Mouse (Mus musculus) heart, embryonic 12.5 days (tissue): ENCODE data around the gene Dach1. TPM values are rescaled to one million over a fixed set of nuclear protein-coding genes. Genes with fewer than 3 reads are reported as not detected.

ENCODE experiments used
- ATAC-seq: fragments of 200-750 bp; cut with Nextera tagmentation; 2 replicates; pipeline ENCODE4 v1.8.0; 2017; ENCODE audit warnings: moderate TSS enrichment, moderate library complexity; ENCODE audit not compliant: insufficient number of reproducible peaks, low FRiP score
- H3K27ac ChIP-seq: fragments of 300-500 bp; sonication (generic); 2 replicates; pipeline ENCODE4 v1.5.1; 2016; ENCODE audit warnings: mild to moderate bottlenecking, moderate library complexity; ENCODE audit not compliant: poor library complexity, severe bottlenecking
- H3K27me3 ChIP-seq: fragments of 300-500 bp; sonication (generic); replicated peaks from 2 replicates; pipeline ENCODE4 v1.6.1; 2016; ENCODE audit warnings: mild to moderate bottlenecking, moderate library complexity
- H3K36me3 ChIP-seq: fragments of 300-500 bp; sonication (generic); 2 replicates; pipeline ENCODE4 v1.6.1; 2016; ENCODE audit warnings: mild to moderate bottlenecking, moderate library complexity
- H3K4me1 ChIP-seq: fragments of 300-500 bp; sonication (generic); replicated peaks from 2 replicates; pipeline ENCODE4 v1.6.1; 2016; ENCODE audit warnings: mild to moderate bottlenecking
- H3K4me2 ChIP-seq: fragments of 300-500 bp; sonication (generic); 2 replicates; pipeline ENCODE4 v1.6.1; 2016; ENCODE audit warnings: mild to moderate bottlenecking, moderate library complexity
- H3K4me3 ChIP-seq: fragments of 300-500 bp; sonication (generic); 2 replicates; pipeline ENCODE4 v1.5.1; 2016; ENCODE audit warnings: mild to moderate bottlenecking
- H3K9ac ChIP-seq: fragments of 300-500 bp; sonication (generic); 2 replicates; pipeline ENCODE4 v1.6.1; 2016; ENCODE audit warnings: mild to moderate bottlenecking, moderate library complexity
- H3K9me3 ChIP-seq: fragments of 300-500 bp; sonication (generic); replicated peaks from 2 replicates; pipeline ENCODE4 v1.6.1; 2016; ENCODE audit warnings: mild to moderate bottlenecking, moderate library complexity
- WGBS: fragments of 180-500 bp; shearing (Covaris S2); methylation state at CpG from one replicate; pipeline ENCODE4 v1.1.7; 2016; 5-methylcytosine and 5-hydroxymethylcytosine counted together
- polyA plus RNA-seq: library from polyadenylated mRNA; unstranded; fragments of >200 nt; fragmentation: Nextera tagmentation; extraction: Ambion mirVana; gene quantifications from 2 replicates; pipeline ENCODE4 v1.2.1, GENCODE M21; 2016

The Dach1 gene
- polyA plus RNA-seq, 1 experiment from 2014 or later, result 3.3 TPM

DNA sequence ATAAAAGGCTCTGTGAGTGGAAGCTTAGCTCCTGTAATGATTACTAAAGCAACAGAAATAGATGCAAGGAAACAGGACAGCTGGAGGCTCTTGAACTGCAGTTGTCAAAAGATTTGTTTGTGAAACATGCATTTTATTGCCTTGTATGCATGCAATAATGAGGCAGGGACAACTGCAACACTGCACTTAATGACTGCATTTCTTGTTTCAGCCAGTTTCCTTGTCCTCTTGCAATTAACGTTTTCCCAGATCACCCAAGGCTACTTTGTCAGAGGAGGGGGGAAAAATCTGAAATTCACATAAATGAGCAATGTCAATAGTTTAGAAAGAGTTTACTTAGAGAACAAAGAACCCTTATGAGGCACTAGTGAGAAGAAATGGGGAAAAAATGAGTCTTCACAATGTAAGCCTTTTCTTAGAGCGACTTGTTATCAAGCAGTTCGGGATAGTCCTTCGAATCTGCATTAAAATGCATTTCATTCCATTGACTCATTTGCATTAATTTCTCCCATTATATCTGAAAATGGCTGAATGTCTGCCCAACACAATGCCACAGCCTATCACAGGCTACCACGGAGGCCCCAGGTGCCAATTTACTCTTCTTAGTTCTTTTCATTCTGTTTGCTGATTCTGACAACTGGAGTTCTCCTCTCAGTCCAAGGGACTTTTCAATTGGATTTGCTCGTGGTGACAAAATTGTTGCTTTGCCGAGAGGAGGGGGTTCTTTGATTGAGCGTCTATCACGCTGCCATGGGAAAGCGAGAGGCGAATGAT is 96.7 kb downstream of the Dach1 start:
- Histone ChIP-seq H3K27me3 (no peaks in the 10 kb centered on the region), H3K4me1 (peaks cover 17% of the 10 kb centered on the region), H3K4me2 (peak overlapping the region; percentile 33), H3K4me3 (peak overlapping the region; percentile 22; the same call in 1 of the 2 replicates), H3K27ac (peak overlapping the region; percentile 57), H3K36me3 (no peaks in the 10 kb centered on the region), H3K9ac (0 out of 2 replicates have a peak overlapping the region, but pooled peaks have one; percentile 41), H3K9me3 (no peaks in the 10 kb centered on the region)
- 39% methylated on average over 11 of the region's 11 CpGs for WGBS
- no peak for ATAC-seq

DNA sequence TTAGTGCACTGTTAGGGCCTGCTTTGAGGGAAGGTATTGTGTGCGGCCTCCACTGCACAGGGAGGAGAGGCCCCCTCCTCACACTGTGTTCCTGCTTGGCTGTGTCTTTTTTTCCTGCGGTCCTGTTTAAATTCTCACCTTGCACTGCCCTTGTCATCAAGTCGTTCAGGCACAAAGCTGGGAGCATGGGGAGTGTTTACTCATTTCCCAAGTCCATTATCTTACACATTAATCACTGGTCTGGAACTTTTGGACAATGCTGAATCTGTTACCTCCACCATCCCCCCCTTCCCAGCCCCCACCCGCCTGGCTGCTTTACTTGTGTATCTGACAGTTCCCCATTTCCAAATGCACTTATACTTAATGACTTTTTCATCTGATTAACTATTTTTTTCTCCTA is 97.7 kb downstream of the Dach1 start:
- H3K4me1 ChIP-seq, result peaks cover 17% of the 10 kb centered on the region
- H3K9me3 ChIP-seq, result no peaks in the 10 kb centered on the region
- peak overlapping the region; percentile 70; the same call in 1 of the 2 replicates for H3K27ac ChIP-seq
- H3K36me3 ChIP-seq, result no peaks in the 10 kb centered on the region
- no peaks in the 10 kb centered on the region for H3K27me3 ChIP-seq
- no peak overlapping the region for H3K4me3 ChIP-seq
- H3K9ac ChIP-seq, result no peak overlapping the region
- H3K4me2 ChIP-seq, result peak overlapping the region; percentile 31; the same call in 1 of the 2 replicates
- ATAC-seq, result no peak
- WGBS, result 4% methylated on average over 4 of the region's 4 CpGs

DNA sequence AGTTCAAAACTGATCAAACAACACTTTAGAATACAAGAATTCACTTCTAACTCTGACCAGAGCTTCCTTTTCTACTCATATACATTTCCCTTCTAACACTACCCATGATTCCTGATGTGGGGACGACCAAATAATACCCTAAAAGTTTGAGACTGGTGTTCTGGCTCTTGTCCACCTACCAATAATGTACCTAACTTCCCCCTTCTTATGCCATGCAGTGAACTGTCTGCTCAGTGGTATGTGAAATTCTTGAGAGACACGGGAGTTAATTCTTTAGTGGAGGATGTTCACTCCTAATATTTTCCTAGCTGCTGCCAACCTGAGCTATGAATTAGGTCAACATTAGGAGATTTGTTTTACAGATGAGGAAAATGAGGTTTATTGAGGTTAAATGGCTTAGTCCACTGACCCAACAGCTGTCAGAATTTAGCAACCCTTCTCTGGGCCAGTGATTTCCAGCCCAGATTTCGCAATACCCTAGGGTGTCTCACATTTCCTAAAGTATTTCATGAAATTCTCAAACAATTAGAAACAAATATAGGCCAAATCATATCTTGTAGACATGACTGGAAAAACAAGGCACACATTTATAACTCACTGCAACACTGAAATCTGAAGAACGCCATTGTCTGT is 102.2 kb downstream of the Dach1 start:
- Histone ChIP-seq H3K9me3 (no peaks in the 10 kb centered on the region), H3K36me3 (no peaks in the 10 kb centered on the region), H3K4me2 (no peak overlapping the region), H3K27me3 (no peaks in the 10 kb centered on the region), H3K9ac (no peak overlapping the region), H3K4me1 (peaks cover 8% of the 10 kb centered on the region), H3K4me3 (no peak overlapping the region), H3K27ac (no peak overlapping the region)
- no peak for ATAC-seq
- 79% methylated on average over 4 of the region's 4 CpGs for WGBS

DNA sequence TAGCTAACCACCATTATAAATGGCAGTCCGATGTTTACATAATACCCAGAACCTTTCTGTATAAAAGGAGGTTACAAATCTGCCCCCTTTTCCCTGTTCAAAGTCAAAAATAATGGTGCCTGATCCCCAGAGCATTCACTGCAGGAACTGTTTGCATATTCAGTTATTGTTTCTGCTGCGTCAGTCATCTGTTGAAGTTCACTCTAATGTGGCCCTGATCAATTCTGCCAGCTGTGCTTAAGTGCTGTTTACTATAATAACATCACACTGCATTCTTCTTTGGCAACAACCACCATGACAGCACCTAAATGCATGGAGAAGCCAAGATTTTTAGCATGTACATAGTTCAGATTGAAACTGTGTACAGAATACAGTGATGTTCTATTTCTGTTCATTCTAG is 105.4 kb downstream of the Dach1 start:
- WGBS, result 90% methylated on average over 2 of the region's 2 CpGs
- Histone ChIP-seq H3K27me3 (no peaks in the 10 kb centered on the region), H3K4me1 (no peaks in the 10 kb centered on the region), H3K36me3 (no peaks in the 10 kb centered on the region), H3K27ac (no peak overlapping the region), H3K4me3 (no peak overlapping the region), H3K4me2 (no peak overlapping the region), H3K9ac (no peak overlapping the region), H3K9me3 (no peaks in the 10 kb centered on the region)
- ATAC-seq, result no peak

DNA sequence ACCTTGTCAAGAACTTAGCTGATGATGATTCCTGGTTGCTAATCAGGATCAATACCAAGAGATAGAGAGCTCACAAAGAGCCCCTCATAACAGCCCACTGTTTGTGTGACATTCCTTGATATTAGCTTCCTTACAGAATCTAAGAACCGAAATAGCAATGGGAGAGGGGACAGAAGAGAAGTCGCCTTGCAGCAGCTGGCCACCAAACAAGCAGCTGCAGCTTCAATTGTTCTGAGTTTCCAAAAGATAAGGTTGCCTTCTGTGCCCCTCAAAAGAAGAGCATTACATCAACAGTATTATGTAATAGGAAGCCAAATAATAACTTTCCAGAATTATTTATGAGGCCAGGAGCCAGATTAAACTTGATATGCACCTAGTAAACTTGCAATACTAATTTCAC is 120.2 kb downstream of the Dach1 start:
- no peak for ATAC-seq
- Histone ChIP-seq H3K27me3 (no peaks in the 10 kb centered on the region), H3K4me1 (peaks cover 3% of the 10 kb centered on the region; the same call in 1 of the 2 replicates), H3K9me3 (no peaks in the 10 kb centered on the region), H3K36me3 (no peaks in the 10 kb centered on the region), H3K27ac (no peak overlapping the region), H3K4me2 (no peak overlapping the region), H3K9ac (no peak overlapping the region), H3K4me3 (no peak overlapping the region)
- WGBS, result 16% methylated on average over 2 of the region's 2 CpGs

DNA sequence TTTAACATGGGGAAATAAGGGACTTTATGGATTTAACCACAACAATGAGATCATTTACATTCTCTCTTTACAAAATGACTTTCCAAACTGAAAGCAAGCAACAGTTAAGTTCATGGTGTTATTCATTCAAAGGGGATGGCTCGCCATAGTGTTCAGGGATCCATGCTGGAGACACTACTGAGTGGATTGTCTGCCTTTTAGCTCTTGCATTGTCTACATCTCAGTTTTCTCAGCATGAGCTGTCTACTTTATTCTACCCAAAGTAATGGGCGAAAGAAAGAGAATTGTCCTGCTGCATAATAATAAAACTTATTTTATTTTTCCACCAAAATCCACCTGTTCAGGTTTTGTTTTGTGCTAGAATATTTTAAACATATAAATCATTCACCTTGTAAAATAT is 121.2 kb downstream of the Dach1 start:
- WGBS, result 78% methylated on average over 2 of the region's 2 CpGs
- H3K4me3 ChIP-seq, result no peak overlapping the region
- no peak for ATAC-seq

DNA sequence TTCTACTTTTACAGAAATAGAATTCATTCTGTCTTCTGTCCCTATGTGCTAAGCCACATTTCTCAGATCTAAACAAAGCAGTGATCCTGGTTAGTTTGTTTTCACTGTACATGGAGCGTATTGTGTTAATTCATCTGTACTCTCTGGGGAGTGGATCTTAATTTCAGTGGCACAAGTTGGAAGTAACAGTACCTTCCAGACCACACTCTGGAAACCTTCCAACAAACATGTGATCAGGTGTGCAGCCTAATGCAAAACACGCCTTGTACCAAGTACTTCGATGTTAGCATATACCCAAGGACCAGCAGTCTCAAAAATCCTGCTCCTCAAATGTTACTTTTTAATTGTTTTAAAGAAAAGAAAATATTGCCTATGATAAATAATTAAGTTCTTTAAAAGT is 121.9 kb downstream of the Dach1 start:
- no peaks in the 10 kb centered on the region for H3K9me3 ChIP-seq
- peaks cover 3% of the 10 kb centered on the region; the same call in 1 of the 2 replicates for H3K4me1 ChIP-seq
- no peak overlapping the region for H3K9ac ChIP-seq
- 81% methylated on average over 3 of the region's 3 CpGs for WGBS
- no peak overlapping the region for H3K4me3 ChIP-seq
- no peak overlapping the region for H3K4me2 ChIP-seq
- no peak overlapping the region for H3K27ac ChIP-seq
- H3K27me3 ChIP-seq, result no peaks in the 10 kb centered on the region
- H3K36me3 ChIP-seq, result no peaks in the 10 kb centered on the region
- no peak for ATAC-seq

More for the DNA sequence above, 121.2 kb downstream of the Dach1 start:
- Histone ChIP-seq H3K27me3 (no peaks in the 10 kb centered on the region), H3K9me3 (no peaks in the 10 kb centered on the region), H3K4me1 (peaks cover 3% of the 10 kb centered on the region; the same call in 1 of the 2 replicates), H3K9ac (no peak overlapping the region), H3K4me2 (no peak overlapping the region), H3K27ac (no peak overlapping the region), H3K36me3 (no peaks in the 10 kb centered on the region)

DNA sequence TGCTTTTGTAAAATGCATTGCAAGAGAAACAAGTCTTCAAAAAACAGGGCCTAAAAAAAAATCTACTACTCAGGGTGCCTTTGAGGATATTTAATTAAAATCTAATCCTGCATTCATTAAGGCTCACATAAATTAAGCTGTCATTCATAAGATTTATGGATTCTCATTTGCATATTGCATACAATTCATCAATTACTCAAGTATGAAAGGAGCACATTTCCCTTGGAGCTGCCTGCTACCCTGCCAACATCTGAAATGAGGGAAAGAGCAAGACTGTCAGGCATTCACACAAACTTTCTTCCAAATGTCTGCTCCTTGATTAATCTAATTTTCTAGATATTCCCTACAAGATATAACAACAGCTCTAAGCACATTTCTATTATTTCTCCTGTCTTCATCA is 122.6 kb downstream of the Dach1 start:
- no peak overlapping the region for H3K4me2 ChIP-seq
- no peak overlapping the region for H3K27ac ChIP-seq
- no peaks in the 10 kb centered on the region for H3K27me3 ChIP-seq
- ATAC-seq, result no peak
- no peak overlapping the region for H3K4me3 ChIP-seq
- H3K36me3 ChIP-seq, result no peaks in the 10 kb centered on the region
- no peaks in the 10 kb centered on the region for H3K9me3 ChIP-seq
- H3K4me1 ChIP-seq, result peaks cover 3% of the 10 kb centered on the region; the same call in 1 of the 2 replicates
- no peak overlapping the region for H3K9ac ChIP-seq

DNA sequence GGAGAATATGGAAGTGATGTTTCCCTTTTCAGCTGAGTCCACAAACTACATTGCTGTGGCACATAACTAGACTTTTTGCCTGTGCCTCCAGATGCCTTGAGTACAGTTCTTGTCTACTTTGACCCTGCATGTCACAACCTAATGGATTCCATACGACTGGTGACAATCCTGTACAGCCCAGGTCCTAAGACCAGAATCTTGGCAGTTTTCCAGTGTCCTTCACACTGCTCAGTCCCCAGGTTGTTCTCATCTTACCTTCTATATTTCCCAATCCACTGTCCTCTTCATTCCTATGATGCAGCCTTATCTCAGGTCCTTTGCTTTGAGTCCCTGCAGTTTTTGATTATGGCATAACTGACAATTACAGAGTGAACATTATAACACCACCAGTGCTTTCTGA is 131.0 kb downstream of the Dach1 start:
- no peaks in the 10 kb centered on the region for H3K27me3 ChIP-seq
- no peak overlapping the region for H3K9ac ChIP-seq
- no peak overlapping the region for H3K4me3 ChIP-seq
- peaks cover 3% of the 10 kb centered on the region; the same call in 1 of the 2 replicates for H3K4me1 ChIP-seq
- H3K36me3 ChIP-seq, result no peaks in the 10 kb centered on the region
- H3K4me2 ChIP-seq, result no peak overlapping the region
- ATAC-seq, result no peak; the same call in 1 of the 2 replicates
- H3K9me3 ChIP-seq, result no peaks in the 10 kb centered on the region
- no peak overlapping the region for H3K27ac ChIP-seq
- WGBS, result 13% methylated on average over 1 of the region's 1 CpGs

DNA sequence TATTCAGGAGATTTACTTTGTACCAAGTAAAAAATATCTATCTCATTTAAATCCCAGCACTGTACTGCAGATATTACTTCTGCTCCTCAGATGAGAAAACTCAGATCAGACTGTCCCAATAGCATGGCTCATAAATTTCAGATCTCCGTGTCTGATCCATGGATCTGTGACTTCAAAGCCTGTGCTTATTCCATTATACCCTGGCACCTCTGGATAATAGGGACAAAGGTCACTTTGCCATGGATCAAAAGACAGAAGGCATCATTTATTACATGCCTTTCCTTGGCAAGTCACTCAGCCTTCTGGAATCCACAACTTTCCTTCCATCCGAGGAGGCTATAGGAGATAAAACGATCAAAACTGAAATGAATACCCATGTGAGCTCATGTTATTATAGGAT is 132.4 kb downstream of the Dach1 start:
- no peak overlapping the region for H3K27ac ChIP-seq
- no peak overlapping the region for H3K9ac ChIP-seq
- peaks cover 3% of the 10 kb centered on the region; the same call in 1 of the 2 replicates for H3K4me1 ChIP-seq
- no peak overlapping the region for H3K4me2 ChIP-seq
- no peaks in the 10 kb centered on the region for H3K27me3 ChIP-seq
- no peaks in the 10 kb centered on the region for H3K9me3 ChIP-seq
- H3K4me3 ChIP-seq, result no peak overlapping the region
- WGBS, result 68% methylated on average over 3 of the region's 3 CpGs
- H3K36me3 ChIP-seq, result no peaks in the 10 kb centered on the region
- no peak for ATAC-seq

DNA sequence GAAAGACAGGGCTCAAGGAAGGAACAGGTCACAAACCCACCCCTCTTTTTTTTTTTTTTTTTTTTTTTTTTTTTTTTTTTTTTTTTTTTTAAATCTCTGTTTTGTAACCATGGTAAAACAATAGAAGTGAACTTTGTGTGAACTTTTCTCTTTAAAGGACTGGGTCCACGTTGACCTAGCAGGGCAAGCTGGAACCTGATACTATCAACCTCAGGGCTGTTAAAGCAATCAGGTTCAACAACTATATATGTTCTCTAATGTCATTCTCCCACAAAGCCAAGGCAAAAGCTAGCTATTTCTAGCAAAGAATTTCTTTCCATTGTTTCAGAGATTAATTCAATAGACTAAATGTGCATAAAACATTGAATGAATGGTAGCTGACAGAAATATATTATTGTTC is 134.3 kb downstream of the Dach1 start:
- Histone ChIP-seq H3K9ac (no peak overlapping the region), H3K4me2 (no peak overlapping the region), H3K4me3 (no peak overlapping the region), H3K4me1 (peaks cover 3% of the 10 kb centered on the region; the same call in 1 of the 2 replicates), H3K9me3 (no peaks in the 10 kb centered on the region), H3K27me3 (no peaks in the 10 kb centered on the region), H3K36me3 (no peaks in the 10 kb centered on the region), H3K27ac (no peak overlapping the region)
- WGBS, result 6% methylated on average over 1 of the region's 1 CpGs
- ATAC-seq, result no peak
